Mouse (Mus musculus): ENCODE measurements around the gene Exoc3l4.

DNA sequence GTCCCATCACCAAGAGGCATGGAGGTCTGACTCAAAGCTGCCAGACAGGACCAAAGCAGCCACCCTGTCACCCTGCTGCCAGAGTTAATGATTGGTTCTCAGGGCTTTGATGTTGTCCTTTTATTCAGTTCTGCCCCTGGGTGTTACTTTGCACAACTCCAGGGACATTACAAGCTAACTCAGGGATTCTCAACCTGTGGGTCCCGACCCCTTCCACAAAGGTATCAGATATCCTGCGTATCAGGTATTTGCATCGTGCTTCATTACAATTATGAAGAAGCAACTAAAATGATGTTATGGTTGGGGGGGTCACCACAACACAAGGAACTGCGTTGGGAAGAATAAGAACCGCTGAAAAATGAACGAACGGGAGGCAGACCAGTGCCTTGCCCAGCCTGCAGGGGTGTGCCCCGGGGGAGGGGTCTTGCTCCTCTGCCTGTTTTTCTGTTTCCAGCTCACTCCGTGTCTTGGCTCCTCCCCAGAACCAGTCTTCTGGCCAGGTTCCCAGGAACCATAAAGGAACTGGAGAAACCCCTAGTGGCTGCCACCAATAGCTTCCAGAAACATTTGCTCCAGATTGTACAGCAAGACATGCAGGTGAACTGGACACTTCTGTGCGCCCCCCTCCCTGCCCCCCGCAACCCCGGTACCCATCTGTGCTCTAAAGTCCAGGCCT lies 10.8 kb downstream of the Exoc3l4 start:
- TF ChIP-seq POLR2A (IDR thresholded peaks at IDR 0.05; ENCODE audit: low read depth, low read length) (no peak), CTCF (IDR thresholded peaks at IDR 0.05; ENCODE audit: extremely low read depth, insufficient read depth, insufficient read length, insufficient replicate concordance) (no peak)
